Mouse (Mus musculus) induced T-regulatory cell, adult 2 months (primary cell): ENCODE measurements around the gene Serpinf2.

Experiments
- DNase-seq: peaks from one replicate; pipeline ENCODE4 v3.0.0-alpha.2; 2012; ENCODE audit warnings: low read depth

Gene Serpinf2

DNA sequence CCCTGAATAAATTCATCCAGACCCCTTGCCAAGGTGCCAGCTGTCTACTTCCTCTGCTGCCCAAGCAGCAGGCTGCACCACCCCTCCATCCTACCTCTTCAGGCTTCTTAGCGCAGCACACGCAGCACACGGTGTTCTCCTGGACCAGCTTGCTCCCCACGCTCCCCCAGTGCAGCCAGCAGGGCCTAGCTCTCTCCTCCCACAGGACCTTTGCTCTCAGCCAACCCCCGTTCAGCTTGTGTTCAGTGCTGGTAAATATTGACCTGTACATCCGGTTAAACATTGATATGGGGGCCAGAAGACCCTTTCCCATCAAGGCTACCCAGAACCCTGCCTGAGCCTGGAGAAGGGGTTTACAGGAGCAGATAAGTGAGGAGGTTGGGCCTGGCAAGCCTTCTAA is at the start of gene Serpinf2:
Serpinf2 (minus strand) TSS at position 229 of the 400 bp plus-strand sequence.
- DNase-seq = no peak

DNA sequence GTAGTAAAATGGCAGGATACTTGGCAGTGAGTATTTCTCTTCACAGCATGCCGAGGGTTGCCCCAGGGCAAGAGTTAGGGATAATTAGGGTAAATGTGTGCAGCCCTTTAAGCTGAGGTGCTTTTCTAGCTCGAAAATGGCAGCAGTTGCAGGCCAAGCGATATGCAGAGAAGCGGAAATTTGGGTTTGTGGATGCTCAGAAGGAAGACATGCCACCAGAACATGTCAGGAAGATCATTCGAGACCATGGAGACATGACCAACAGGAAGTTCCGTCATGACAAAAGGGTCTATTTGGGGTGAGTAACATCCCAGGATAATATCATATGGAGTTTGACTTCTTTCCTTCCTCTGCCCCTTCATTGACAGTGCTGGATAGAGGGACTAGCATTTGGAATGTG is 48.1 kb upstream of the Serpinf2 start:
- peak; percentile 51 for DNase-seq

DNA sequence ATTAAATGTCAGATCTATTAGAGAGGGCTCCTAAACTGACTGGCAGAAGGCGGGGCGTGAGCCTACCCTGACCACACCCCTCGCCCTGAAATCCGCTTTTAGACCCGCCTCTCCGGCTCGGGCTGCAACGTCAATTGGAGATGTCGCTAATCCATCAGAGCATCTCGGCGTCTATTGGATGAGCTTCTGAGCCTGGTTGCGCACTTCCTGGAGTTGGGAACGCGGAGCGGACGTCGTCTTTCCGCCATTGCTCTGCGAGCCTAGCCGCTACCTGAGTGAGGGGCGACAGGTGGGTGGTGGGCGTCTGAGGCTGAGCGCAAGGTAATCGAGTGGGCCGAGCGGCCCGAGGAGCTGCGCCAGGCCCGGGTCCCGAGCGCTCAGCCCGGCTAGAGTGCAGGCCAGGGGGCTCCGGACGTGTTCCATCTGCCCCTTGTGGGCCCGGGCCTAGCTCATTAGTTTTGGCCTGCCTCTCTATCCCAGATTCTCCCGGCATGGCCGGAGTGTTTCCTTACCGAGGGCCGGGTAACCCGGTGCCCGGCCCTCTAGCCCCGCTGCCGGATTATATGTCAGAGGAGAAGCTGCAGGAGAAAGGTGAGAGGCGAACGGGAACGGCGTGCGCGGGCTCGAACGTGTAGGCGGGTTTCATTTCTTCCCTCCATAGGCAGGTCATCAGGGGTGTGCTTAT is 47.4 kb upstream of the Serpinf2 start, which contains the start of gene Prpf8:
Prpf8 (plus strand) TSS at position 216 of the 685 bp plus-strand sequence.
- DNase-seq = peak; percentile 99

DNA sequence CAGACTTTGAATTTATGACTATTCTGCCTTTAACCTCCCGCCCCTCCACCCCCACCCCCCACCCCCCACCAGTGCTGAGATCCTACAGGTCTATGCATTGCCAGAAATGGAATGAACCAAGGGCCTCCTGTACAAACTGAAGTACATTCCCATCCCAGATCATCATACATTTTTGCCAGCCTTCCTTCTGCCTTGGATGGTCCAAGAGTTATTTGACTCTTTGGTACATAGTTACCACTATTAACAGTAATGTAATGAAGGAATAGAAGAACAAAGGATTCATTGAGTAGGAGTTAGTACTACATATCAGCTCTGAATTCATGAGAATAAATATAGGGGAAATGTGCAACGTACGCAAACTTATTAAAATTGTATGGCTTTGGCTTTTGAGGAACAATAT is 46.8 kb upstream of the Serpinf2 start:
- DNase-seq = no peak

DNA sequence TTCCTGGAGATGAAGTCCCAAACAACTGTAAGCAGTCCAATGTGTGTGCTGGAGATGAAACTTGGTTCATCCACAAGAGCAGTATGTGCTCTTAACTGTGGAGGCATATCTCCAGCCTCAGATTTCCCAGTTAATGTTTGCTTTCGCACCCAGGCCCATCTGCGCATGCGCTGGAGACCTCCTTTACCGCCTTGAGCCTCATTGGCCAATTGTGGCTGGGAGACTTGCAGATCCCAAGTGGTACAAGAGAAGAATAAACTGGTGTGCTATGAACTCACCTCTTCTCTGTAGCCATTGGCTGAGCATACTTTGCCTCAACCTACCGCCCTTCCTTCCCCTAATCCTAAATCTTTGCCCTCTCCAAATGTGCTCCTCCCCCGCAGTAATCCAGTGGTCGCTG is 34.0 kb upstream of the Serpinf2 start:
- no peak for DNase-seq

DNA sequence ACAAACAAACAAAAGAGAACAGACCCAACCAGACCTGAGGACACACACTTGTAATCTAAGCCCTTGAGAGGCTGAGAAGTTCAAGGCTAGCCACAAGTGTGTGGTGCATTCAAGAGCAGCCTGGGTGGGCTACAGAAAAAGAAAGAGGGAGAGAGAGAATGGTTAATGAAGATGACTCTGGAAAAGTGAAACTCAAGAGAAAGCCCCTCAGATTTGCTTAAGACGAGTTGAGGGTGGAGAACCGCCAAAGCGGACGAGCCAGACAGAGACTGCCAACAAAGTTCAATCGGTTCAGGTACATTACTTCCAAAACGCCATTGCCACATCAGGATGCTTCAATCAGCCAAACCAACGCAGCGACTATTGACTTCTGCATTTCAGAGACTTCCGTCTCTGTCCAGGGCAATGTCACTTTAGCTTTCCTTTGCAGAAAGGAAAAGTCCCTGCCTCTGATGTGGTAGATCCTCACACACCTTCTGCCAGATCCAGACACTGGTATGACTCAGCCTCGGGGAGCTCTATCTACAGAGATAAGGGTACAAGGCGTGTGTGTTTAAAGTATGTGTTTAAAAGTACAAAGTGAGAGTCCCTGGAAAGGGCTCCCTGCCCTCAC is 33.2 kb upstream of the Serpinf2 start:
- peak; percentile 71 for DNase-seq

DNA sequence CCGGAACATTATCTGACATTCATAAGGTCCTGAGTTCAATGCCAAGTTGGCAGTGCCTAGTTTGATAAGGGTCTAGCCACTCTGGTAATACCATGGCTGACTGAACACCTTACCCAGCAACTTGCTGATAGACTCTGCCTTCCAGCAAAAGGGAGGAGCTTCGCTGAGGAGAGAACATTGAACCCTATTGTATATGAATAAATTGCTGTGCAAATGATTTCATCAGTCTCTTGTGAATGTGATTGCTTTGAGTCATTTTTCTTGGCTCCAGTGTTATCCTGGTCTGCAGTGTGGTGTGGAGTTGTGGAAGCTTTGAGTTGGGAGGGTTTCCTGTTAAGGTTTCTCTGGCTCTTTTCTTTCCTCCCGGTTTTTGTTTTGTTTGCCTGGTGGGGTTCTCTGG is 31.3 kb upstream of the Serpinf2 start:
- DNase-seq = no peak

DNA sequence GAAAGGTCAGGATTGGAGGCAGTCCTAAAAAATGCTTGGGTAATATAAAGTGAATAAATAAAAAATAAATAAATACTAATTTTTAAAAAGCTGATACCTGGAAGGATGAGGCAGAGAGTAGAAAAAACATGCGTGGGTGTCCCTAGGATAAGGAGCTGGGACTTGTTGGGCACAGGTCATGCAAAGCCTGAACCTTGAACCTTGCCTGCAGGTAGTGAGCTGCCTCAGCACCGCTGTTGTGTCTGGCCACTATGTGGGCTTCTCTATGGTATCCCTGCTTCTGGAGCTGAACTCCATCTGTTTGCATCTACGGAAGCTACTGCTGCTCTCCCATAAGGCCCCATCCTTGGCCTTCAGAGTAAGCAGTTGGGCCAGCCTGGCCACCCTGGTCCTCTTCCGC is 29.9 kb upstream of the Serpinf2 start:
- DNase-seq = no peak

DNA sequence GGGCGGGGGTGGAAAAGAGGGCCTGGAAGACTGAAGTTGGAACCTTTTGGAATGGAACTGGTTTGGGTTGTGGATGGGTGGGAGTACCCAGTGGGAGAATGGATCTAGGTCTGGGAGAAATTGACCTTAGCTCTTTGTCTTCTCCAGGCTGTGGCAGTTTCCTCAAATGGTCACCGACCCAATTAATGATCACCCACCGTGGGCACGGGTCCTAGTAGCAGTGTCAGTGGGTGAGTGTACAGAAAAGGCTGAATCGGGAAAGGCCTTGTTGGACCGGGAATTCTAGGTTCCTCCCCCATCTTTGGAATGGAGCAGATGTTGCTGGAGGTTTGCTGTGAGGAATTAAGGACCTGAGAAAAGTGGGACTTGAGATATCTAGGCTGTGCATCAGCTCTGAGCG is 29.0 kb upstream of the Serpinf2 start:
- no peak for DNase-seq

DNA sequence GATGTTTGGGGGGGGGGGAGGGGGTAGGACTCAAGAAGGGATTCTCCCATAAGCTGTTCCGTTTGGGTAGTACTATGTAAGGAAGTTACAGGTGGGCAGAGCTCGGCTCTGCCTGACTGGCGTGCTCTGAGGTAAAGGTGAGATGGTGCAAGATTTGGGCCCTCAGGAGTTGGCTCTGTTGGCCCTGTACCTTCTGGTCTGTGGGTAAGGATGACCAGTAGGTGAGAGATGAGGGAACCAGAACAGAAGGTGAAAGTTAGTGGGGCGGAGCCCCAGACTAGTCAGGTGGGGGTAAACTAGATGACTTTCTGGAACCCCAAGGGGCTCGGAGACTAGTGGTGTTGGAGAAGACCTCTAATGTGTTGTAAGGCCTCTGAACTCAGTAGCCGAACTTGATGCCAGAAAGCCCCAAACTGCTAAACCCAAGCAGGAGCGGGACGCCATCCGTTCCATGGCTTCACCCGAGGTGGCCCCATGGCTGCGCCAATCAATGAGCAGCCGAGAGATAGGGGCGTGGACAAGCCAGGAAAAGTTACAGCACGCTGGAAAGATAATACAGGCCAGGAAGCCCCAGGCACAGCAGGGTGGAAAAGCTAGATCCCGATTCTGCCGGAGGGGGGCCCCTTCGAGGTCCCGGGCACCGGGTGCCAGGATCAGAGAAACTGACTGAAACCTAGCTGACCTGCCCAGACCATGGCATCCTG is 28.3 kb upstream of the Serpinf2 start:
- peak; percentile 57 for DNase-seq

DNA sequence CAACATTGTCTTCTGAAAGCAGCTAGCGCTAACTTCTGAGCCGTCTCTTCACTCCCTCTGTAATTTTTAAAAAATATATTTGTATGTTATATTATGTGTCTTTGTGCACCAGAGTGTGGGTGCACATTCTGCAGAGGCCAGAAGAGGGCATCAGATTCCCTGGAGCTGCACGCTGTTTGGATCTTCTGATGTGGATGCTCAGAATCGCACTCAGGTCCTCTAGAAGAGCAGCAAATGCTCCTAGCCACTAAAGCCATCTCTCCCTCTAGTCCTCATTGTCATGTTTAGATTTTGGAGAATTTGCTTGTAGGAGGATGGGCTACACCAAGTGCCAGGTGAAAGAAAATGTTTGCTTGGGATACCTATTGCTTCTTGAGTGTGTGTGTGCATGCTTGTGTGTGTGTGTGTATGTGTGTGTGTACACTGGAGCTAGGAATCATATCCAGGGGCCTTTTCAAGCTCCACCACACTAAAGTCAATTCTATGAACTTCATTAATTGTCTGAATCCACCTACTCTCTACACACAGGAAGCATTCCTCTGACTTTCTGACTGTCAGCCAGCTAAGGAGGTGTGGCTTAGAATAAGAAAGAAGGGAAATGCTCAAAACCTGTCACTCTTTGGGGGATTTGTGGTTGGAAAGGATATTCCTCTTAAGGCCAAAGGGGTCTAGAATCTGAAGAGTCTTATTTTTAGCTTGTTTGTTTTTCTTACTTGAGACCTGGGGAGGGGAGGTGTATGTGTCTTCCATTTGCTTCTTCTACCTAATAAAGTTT is 27.5 kb upstream of the Serpinf2 start:
- DNase-seq = peak; percentile 40

DNA sequence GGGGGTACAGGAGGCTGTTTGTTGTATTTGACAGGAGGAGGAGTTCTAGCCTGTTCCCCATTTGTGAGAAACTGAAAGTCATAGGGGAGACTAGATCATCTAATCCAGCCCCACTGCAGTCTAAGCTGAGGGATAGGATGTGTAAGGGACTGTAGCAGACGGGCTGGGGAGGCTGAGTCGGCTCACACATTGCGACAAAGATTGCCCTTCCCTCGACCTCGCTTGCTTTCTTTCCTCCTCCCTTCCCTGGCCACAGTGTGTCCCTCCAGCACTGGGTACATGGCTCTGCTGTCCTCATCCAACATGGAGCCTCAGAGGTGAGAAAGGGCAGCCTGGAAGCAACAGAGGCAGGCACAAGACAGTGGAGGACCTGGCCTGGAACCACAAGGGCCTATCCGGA is 25.7 kb upstream of the Serpinf2 start:
- no peak for DNase-seq

DNA sequence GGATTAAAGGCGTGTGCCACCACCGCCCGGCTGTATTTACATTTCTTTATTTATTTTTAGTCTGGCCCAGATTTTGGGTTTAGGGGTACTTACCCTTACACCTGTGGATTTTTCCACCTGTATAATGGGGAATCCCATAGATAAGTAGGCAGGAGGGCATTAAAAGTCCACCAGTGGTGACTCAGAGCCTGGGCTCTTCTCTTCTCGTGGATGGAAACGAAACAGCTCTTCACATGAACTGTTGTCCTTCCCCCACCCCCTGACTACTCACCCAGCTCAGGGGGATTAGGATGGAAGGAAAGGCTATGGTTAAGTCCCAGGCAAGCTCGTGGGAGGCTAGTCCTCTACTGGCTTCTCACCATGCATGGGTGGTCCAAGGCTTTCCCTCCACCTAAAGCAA is 25.0 kb upstream of the Serpinf2 start:
- no peak for DNase-seq

DNA sequence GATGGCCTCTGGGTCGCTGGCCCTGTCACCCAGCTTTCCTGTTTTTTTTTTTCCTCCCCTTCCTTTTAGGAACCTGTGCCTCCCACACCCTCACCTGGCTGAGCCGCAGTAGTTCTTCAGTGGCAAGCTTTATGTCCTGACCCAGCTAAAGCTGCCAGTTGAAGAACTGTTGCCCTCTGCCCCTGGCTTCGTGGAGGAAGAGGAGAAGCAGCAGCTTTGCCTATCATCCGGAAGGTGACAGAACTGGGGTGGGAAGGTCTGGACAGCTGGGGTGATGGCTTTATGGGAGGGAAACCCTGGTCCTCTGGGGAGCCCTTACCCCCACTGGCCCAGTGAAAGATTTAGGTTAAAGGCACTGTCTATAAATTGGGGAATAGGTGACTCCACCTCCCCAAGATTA is 24.2 kb upstream of the Serpinf2 start:
- no peak for DNase-seq

DNA sequence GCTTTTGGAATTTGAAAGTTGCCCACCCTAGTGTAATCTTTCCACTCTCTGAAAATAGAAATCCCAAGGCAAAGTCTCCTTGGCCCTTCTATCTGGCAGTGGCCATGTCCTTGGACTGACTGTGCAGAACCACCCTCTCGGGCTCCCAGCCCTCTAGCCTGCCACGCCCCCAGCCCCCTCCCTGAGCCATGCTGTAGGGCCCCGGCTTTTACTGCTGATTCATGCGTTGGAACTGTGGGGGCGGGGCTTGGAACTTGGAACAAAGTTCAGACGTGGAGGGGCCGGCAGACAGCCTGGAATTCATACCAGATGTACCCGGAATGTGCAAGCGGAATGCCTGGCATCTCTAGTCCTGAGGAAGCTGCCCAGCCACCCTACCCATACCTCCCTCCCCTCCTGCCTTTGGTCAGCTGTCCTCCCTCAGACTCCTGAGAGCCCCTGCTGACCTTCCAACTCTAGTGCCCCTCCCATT is 23.5 kb upstream of the Serpinf2 start:
- peak; percentile 58 for DNase-seq

DNA sequence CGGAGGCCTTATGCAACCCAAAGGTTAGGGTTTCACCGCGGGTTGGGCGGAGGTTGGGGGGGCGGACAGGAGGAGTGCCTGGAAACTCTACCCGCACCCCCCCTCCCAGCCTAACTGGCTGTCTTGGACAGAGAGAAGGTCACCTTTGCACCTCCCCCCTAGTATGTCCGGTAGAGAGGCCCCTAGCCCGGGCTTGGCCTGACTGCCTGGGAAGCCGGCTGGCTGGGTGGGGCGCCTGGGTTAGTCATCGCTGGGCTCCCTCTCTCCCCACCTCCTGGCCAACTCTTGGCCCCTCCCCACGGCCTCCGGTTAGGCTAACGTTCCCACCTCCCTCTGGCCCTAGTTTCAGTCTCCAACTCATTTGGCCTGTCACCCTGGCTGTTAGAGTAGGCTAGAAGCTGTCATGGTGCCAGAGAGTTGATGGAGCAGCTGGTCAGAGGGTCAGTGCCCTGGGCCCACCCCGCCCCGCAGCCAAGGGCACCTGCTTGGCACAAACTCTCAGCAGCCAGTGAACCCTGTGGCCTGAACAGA is 22.9 kb upstream of the Serpinf2 start:
- DNase-seq = peak; percentile 75

DNA sequence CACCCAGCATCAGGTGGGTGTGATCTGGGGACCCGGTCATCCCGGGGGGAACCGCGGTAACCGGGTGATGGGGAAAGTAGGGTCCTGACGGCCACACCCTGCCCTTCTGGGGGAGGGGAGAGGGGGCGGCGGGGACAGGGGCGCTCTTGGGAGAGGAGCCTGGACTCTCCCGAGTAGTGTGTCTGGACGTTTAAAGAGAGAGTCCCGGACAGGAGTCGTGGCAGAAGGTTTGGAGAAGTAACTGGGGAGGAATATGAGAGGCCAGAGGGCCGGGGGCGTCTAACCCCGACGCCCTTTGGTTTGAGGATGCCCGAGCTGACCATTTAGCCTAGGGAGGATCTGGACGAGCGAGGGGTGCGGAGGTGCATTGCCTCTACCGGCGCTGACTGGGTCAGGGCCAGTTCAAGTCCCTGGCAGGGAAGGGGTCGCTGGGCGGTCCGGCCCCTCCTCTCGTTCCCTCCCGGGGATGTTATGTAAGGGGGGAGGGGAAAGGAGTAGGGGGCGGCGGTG is 22.4 kb upstream of the Serpinf2 start:
- no peak for DNase-seq

DNA sequence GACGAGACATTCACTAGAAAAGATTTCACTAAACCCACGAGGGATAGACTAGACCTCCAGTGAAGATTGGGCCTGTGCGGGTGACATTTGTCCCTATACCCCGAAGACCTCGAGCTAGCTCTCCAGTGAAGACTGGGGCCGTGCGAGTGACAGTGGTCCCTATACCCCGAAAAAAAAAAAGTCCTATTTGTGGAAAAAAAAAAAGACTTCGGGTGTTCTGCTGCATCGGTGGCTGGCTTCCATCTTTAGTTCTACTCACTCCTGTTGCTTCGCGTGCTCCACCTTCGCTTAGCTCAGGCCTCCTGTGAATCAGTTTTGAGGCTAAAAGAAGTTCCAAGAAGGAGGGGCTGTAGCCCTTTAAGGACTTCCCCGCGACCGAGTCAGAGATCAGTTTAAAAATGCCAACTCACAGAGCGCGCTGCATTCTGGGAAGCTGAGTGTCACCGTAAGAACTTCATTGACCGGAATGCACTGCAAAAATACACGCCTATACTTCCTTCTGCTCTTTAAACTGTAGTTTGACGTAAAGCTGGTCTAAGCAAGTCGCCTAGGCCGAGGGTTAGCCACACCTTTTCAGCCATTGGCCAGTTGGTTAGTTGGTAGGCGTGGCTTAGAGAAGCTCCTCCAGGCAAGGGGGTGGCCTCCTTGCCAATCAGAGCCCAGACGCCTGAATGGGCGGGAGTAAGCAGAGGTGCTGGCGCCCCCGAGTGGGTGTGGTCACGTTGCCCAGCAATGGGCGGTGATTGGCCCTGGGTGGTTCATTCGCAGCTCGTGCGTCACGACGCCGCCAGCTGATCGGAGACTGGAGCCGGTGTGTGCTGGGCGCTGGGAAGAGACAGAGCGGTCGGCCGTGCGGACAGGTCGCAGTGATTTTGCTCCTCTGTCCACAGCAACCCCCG is 21.7 kb upstream of the Serpinf2 start, which contains the start of gene Tlcd2:
Tlcd2 (plus strand) TSS at position 872 of the 899 bp plus-strand sequence.
- DNase-seq = peak; percentile 99

DNA sequence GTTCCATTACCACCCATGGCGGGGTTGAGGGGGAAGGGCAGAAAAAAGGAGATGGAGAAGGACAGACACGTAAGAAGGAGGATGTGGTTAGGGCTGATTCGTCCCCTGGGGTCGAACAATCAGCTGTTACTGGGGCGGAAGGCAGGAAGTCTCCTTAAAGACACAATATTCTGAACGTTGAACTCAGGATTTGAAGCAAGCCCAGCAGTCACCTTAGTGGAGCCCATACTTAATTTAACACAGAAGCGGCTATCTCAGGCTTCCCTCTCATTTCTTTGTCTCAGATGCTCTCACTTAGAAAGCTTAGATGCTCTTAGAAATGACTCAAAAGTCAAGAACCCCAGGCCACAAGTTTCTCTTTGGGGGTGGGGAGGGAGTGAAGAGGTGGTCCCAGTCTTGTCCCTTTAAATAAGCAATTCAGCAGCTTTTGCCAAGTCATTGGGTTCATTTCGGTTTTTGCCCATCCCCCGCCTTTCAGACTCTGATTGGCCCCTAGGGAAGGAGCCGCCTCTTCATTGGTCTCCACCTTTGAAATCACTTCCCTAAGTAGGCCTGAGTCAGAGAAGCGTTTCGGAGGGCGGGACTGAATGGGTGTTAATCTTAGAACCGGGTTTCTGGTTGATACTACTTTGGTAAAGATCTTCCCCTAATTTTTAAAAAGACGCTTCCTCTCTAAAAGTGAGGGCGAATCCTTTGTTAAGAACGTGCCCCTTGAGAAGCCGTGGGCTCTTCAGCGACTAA is 20.9 kb upstream of the Serpinf2 start:
- DNase-seq = peak; percentile 97

DNA sequence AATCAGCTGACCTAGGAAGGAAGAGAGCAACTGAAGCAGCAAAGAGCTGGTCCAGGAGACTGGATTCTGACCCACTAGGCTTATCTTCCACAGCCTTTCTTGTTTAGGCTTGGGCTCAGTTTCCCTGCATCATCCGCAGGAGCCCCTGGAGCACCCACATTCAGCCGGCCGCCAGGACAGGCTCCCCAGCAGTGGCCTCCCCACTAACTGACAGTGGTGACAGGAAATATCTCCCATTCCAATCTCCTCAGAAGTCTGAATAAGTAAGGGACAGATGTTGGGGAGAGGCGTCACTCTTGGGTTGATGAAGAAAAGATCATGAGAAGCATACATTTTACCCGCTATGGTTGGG is 20.3 kb upstream of the Serpinf2 start:
- no peak for DNase-seq
